Mouse (Mus musculus): ENCODE data around the gene Cgas.
"Not testable (repeated sequence)": the region's sequence is repeated elsewhere in the genome, so short reads cannot be mapped to it uniquely, and the experiment has no call there.

Cgas gene

GRCm38 (mm10) chr9:78442579-78443392, at the start of gene Cgas:
Gene Cgas, minus strand, starts transcription at chr9:78443237.
- DNase-seq, result peak; percentile 78 to 83

- DNase-seq, result no peak
Observed at GRCm38 (mm10) chr9:78492254-78492653, 49.2 kb upstream of the Cgas start.

GRCm38 (mm10) chr9:78491169-78491568, 48.1 kb upstream of the Cgas start:
- no peak for DNase-seq

- DNase-seq, result peak; percentile 68 to 73
Observed at GRCm38 (mm10) chr9:78488890-78489420, 45.9 kb upstream of the Cgas start, which contains the start of gene Eef1a1. Gene Eef1a1, minus strand, starts transcription at chr9:78489151.

GRCm38 (mm10) chr9:78488021-78488420, 45.0 kb upstream of the Cgas start:
- not testable (repeated sequence) for DNase-seq

GRCm38 (mm10) chr9:78484660-78485059, 41.6 kb upstream of the Cgas start:
- DNase-seq, result no peak

GRCm38 (mm10) chr9:78482386-78482785, 39.3 kb upstream of the Cgas start:
- DNase-seq, result no peak

- DNase-seq, result peak; percentile 97 to 98
Observed at GRCm38 (mm10) chr9:78481423-78482331, 38.6 kb upstream of the Cgas start.

- DNase-seq, result peak; percentile 87 to 89
Observed at GRCm38 (mm10) chr9:78480706-78481358, 37.8 kb upstream of the Cgas start.

GRCm38 (mm10) chr9:78480227-78480626, 37.2 kb upstream of the Cgas start:
- not testable (repeated sequence) for DNase-seq

- not testable (repeated sequence) for DNase-seq
Observed at GRCm38 (mm10) chr9:78479308-78479707, 36.3 kb upstream of the Cgas start.

- DNase-seq, result not testable (repeated sequence)
Observed at GRCm38 (mm10) chr9:78478009-78478605, 35.1 kb upstream of the Cgas start.

GRCm38 (mm10) chr9:78477021-78477551, 34.0 kb upstream of the Cgas start:
- DNase-seq, result no peak

- DNase-seq, result no peak
Observed at GRCm38 (mm10) chr9:78476531-78477020, 33.5 kb upstream of the Cgas start.

GRCm38 (mm10) chr9:78475873-78476272, 32.8 kb upstream of the Cgas start:
- no peak for DNase-seq

GRCm38 (mm10) chr9:78475383-78475780, 32.3 kb upstream of the Cgas start:
- DNase-seq, result no peak

GRCm38 (mm10) chr9:78474771-78475382, 31.8 kb upstream of the Cgas start:
- DNase-seq, result no peak

GRCm38 (mm10) chr9:78474270-78474669, 31.2 kb upstream of the Cgas start:
- DNase-seq, result no peak

- DNase-seq, result no peak
Observed at GRCm38 (mm10) chr9:78473588-78473987, 30.6 kb upstream of the Cgas start.

GRCm38 (mm10) chr9:78465725-78466124, 22.7 kb upstream of the Cgas start:
- DNase-seq, result no peak

- DNase-seq, result no peak
Observed at GRCm38 (mm10) chr9:78463337-78463736, 20.3 kb upstream of the Cgas start.

Data from lung, postnatal 4 days (tissue).